Mouse (Mus musculus): ENCODE measurements around the gene Grid1. TPM values are rescaled to one million over a fixed set of nuclear protein-coding genes. Genes with fewer than 3 reads are reported as not detected.

Grid1 gene
- not detected in 4 replicates for total RNA-seq (2023; ENCODE audit: inconsistent age)

DNA sequence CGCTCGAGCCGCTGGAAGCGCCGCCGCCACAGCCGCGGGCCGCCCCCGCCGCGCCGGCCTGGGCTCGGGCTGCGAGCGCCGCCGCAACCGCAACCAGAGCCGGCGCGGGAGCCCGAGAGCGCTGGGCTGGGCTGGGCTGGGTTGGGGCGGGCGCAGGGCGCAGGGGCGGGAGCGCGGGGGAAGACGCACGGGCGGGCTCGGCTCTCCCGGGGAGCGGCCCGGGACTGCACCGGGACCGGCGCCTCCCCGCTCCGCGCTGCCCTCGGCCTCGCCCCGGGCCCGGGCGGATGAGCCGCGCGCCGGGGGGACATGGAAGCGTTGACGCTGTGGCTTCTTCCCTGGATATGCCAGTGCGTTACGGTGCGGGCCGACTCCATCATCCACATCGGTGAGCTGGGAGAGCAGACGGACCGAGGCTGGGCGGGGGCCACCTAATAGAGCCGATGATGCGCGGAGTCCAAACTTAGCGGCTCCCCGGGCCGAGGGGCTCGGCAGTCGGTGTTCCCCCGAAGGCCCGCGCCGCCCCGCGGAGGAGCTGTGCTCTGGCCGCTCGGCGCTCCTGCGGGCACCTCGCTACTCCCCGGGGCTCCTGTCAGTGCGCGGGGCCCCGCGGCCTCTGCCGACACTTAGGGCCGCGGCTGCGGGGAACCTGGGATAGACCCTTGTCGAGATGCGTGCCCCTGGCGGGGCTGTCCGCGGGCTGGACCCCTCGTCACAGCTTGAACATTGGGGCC is at the start of gene Grid1:
Grid1 (plus strand) TSS at position 190 of the 734 bp plus-strand sequence.

Other genes with a start within 250 kb of the Grid1 start
- not detected in 4 replicates for gene Ldb3, start 231.4 kb upstream of the Grid1 start, total RNA-seq (2023; ENCODE audit: inconsistent age)
- gene Opn4, start 220.0 kb upstream of the Grid1 start, total RNA-seq (2023; ENCODE audit: inconsistent age): not detected in 4 replicates
- gene Wapl, start 146.2 kb upstream of the Grid1 start, total RNA-seq (2023; ENCODE audit: inconsistent age): 59.1 to 67.2 TPM (median 62.7 TPM) in 4 replicates